14 mouse cellular contexts compared by ENCODE assay signal in genomic region chr10:108699946-108700345, GRCm38 (mm10). TPM values are rescaled to one million over a fixed set of nuclear protein-coding genes. Genes with fewer than 3 reads are reported as not detected.
DNase-seq lines count a peak whose midpoint lies in the region; ATAC-seq and TF ChIP-seq lines count a peak whose summit lies in the region.
"Had no signal": no experiment of that assay in that cellular context is flagged by ENCODE, and none has a peak within 500 bp of the region (broad histone marks: within the 10 kb centered on the region; RNA-seq: fewer than 3 reads in every experiment).

TSS of gene Gm5136 (minus strand) at chr10:108700160.

- H3K36me3 ChIP-seq in lung, embryonic 14.5 days (ENCODE audit: insufficient read depth) = no peaks in the 10 kb centered on the region
- no peaks in the 10 kb centered on the region for H3K36me3 ChIP-seq in hindbrain, embryonic 11.5 days (ENCODE audit: control insufficient read depth, insufficient read depth, low read length)
- no peaks in the 10 kb centered on the region for H3K36me3 ChIP-seq in neural tube, embryonic 13.5 days

- TF ChIP-seq CTCF in lung, embryonic 14.5 days (IDR thresholded peaks at IDR 0.05; ENCODE audit: low read depth) = no peak

- H3K4me2 ChIP-seq in lung, embryonic 14.5 days = no peak within 1 kb of the TSS
- H3K4me2 ChIP-seq in hindbrain, embryonic 11.5 days (replicated peaks; ENCODE audit: low read depth, low read length) = no peak within 1 kb of the TSS
- no peak within 1 kb of the TSS for H3K4me2 ChIP-seq in neural tube, embryonic 13.5 days

- no peak within 1 kb of the TSS for H3K27ac ChIP-seq in lung, embryonic 14.5 days (ENCODE audit: low read depth)
- H3K27ac ChIP-seq in hindbrain, embryonic 11.5 days (ENCODE audit: low read depth, low read length) = no peak within 1 kb of the TSS
- no peak within 1 kb of the TSS for H3K27ac ChIP-seq in neural tube, embryonic 13.5 days (replicated peaks)
- H3K27ac ChIP-seq: liver, embryonic 14.5 days had no signal

- no peaks in the 10 kb centered on the region for H3K4me1 ChIP-seq in lung, embryonic 14.5 days (ENCODE audit: insufficient read depth)
- H3K4me1 ChIP-seq in hindbrain, embryonic 11.5 days (replicated peaks; ENCODE audit: control insufficient read depth, insufficient read depth, low read length) = 0 out of 2 replicates have a peak, but pooled peaks cover 2% of the 10 kb centered on the region
- H3K4me1 ChIP-seq in neural tube, embryonic 13.5 days (replicated peaks) = peaks cover 15% of the 10 kb centered on the region

- H3K9me3 ChIP-seq in lung, embryonic 14.5 days (ENCODE audit: low read depth, low read length) = 0 out of 2 replicates have a peak, but pooled peaks cover 3% of the 10 kb centered on the region
- H3K9me3 ChIP-seq in hindbrain, embryonic 11.5 days (ENCODE audit: control insufficient read depth, low read length) = no peaks in the 10 kb centered on the region
- no peaks in the 10 kb centered on the region for H3K9me3 ChIP-seq in neural tube, embryonic 13.5 days

- ATAC-seq in lung, embryonic 14.5 days (ENCODE audit: insufficient read depth) = peak; percentile 14; the same call in 1 of the 2 replicates
- ATAC-seq in hindbrain, embryonic 11.5 days (ENCODE audit: low FRiP score) = peak; percentile 41
- ATAC-seq in neural tube, embryonic 13.5 days (ENCODE audit: low read depth) = peak; percentile 40; the same call in 1 of the 2 replicates
- ATAC-seq: CD4-positive, CD25-positive, alpha-beta regulatory T cell, adult 4 months had no signal

- H3K4me3 ChIP-seq in lung, embryonic 14.5 days (ENCODE audit: low read depth, low read length) = no peak within 1 kb of the TSS
- no peak within 1 kb of the TSS for H3K4me3 ChIP-seq in hindbrain, embryonic 11.5 days (ENCODE audit: low read depth, low read length)
- H3K4me3 ChIP-seq in neural tube, embryonic 13.5 days = no peak within 1 kb of the TSS

- 93% methylated on average over 9 of the region's 9 CpGs for WGBS in lung, embryonic 14.5 days
- WGBS in hindbrain, embryonic 11.5 days = 95% methylated on average over 9 of the region's 9 CpGs
- WGBS in neural tube, embryonic 13.5 days = 96% methylated on average over 9 of the region's 9 CpGs

- DNase-seq in lung, embryonic 14.5 days = no peak
- DNase-seq in lung, postnatal 25 days (ENCODE audit: low spot score) = no peak
- peak; percentile 28 for DNase-seq in ZHBTc4 (ENCODE audit: low read depth, low spot score)
- no peak for DNase-seq in hindbrain, embryonic 11.5 days (ENCODE audit: low spot score)
- DNase-seq in thymus, postnatal 0 days (ENCODE audit: low spot score) = no peak
- no peak for DNase-seq in left cerebral cortex, adult 9 months (ENCODE audit: low spot score in 2 of 2)
- DNase-seq: adrenal gland, postnatal 10 days; cerebellum, postnatal 14 days; heart, adult 18-20 months; kidney, adult 18-20 months had no signal

- no peak within 1 kb of the TSS for H3K9ac ChIP-seq in lung, embryonic 14.5 days
- H3K9ac ChIP-seq in hindbrain, embryonic 11.5 days (ENCODE audit: low read depth, low read length) = no peak within 1 kb of the TSS
- H3K9ac ChIP-seq in neural tube, embryonic 13.5 days = no peak within 1 kb of the TSS
- H3K9ac ChIP-seq: liver, embryonic 14.5 days had no signal

- no peaks in the 10 kb centered on the region for H3K27me3 ChIP-seq in lung, embryonic 14.5 days (ENCODE audit: insufficient read depth, low read length)
- no peaks in the 10 kb centered on the region for H3K27me3 ChIP-seq in hindbrain, embryonic 11.5 days (ENCODE audit: control insufficient read depth, insufficient read depth, low read length)
- H3K27me3 ChIP-seq in neural tube, embryonic 13.5 days = no peaks in the 10 kb centered on the region

RNA-seq across cellular contexts. Expression of gene Gm5136, which starts in this region (rescaled TPM):
- polyA plus RNA-seq in lung, embryonic 14.5 days (2014; fragmentation: Nextera tagmentation; extraction: Ambion mirVana) = not detected in 2 replicates
- 0.31 and 0.36 TPM in 2 replicates for polyA plus RNA-seq in hindbrain, embryonic 11.5 days (2014; fragmentation: Nextera tagmentation; extraction: Ambion mirVana)
- 0.21 and 0.22 TPM in 2 replicates for polyA plus RNA-seq in neural tube, embryonic 13.5 days (2015; fragmentation: Nextera tagmentation; extraction: Ambion mirVana)
- not detected in 2 replicates for polyA plus RNA-seq in thymus, postnatal 0 days (2015; fragmentation: Nextera tagmentation; extraction: Ambion mirVana)
- polyA plus RNA-seq: CD4-positive, CD25-positive, alpha-beta regulatory T cell, adult 4 months; heart, postnatal 0 days; liver, embryonic 14.5 days had no signal

Comparison
In these comparisons a context has a peak if more than half of its experiments do, and no peak if none do; other contexts are left out.
1. Peak in ATAC-seq in lung, embryonic 14.5 days; RNA of the gene not detected or under 1 TPM.
2. Peak in ATAC-seq in hindbrain, embryonic 11.5 days; RNA of the gene not detected or under 1 TPM.
3. Peak in ATAC-seq in neural tube, embryonic 13.5 days; RNA of the gene not detected or under 1 TPM.